Comparison of ENCODE assay signal across 8 mouse cellular contexts in the genomic region with DNA sequence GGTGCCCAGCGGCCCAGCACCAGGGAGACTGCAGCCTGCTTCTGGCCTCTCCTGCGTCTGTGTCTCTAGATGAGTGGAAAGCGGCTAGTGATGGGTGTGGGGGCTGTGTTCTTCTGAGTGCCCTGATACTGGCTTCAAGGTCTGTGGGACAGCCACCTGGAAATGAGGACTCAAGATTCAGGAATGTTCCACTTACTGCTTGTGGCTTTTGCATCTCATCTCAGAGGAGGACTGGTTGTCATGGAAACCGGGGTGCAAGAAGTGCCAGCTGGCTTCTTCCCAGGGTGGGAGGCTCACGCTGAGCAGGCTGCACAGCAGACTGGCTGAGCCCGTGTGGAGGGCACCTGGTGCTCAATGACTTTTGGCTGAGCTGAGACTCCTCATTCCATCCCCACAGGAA.
DNase-seq lines count a peak whose midpoint lies in the region; ATAC-seq and TF ChIP-seq lines count a peak whose summit lies in the region.

No protein-coding gene starts in this region.

- no peak overlapping the region for H3K9ac ChIP-seq in kidney, embryonic 14.5 days (ENCODE audit: low read depth, low read length)
- peak overlapping the region; percentile 38; the same call in 1 of the 2 replicates for H3K9ac ChIP-seq in forebrain, embryonic 16.5 days (replicated peaks; ENCODE audit: low read depth, low read length)
- H3K9ac ChIP-seq in neural tube, embryonic 12.5 days, result no peak overlapping the region

- peak; percentile 76 to 82 for DNase-seq in kidney, postnatal 4 days
- DNase-seq in cerebellum, adult 11-12 months, result peak; percentile 98
- peak; percentile 88 to 92 for DNase-seq in left cerebral cortex, adult 2 months (ENCODE audit: extremely low spot score in 1 of 2, low spot score in 2 of 2)
- no peak for DNase-seq in adipocyte (ENCODE audit: low spot score)

- no peak for TF ChIP-seq CTCF in left cerebral cortex, adult 2 months (IDR thresholded peaks at IDR 0.05)

- ATAC-seq in kidney, embryonic 14.5 days (ENCODE audit: low FRiP score, low TSS enrichment), result no peak
- peak; percentile 69 for ATAC-seq in forebrain, embryonic 16.5 days
- peak; percentile 47 for ATAC-seq in neural tube, embryonic 12.5 days (ENCODE audit: low FRiP score, low read depth)
- no peak for ATAC-seq in erythroid progenitor cell, adult 5-6 weeks (replicated peaks; ENCODE audit: low FRiP score, poor library complexity, severe bottlenecking)

- H3K4me1 ChIP-seq in kidney, embryonic 14.5 days (ENCODE audit: control insufficient read depth, insufficient read depth, low read length), result peaks cover 14% of the 10 kb centered on the region
- H3K4me1 ChIP-seq in forebrain, embryonic 16.5 days (replicated peaks; ENCODE audit: control insufficient read depth, insufficient read depth, low read length), result peaks cover 37% of the 10 kb centered on the region
- peaks cover 38% of the 10 kb centered on the region for H3K4me1 ChIP-seq in neural tube, embryonic 12.5 days

- H3K36me3 ChIP-seq in kidney, embryonic 14.5 days (ENCODE audit: control insufficient read depth, insufficient read depth, low read length), result no peaks in the 10 kb centered on the region
- H3K36me3 ChIP-seq in forebrain, embryonic 16.5 days (ENCODE audit: control insufficient read depth, insufficient read depth), result no peaks in the 10 kb centered on the region
- no peaks in the 10 kb centered on the region for H3K36me3 ChIP-seq in neural tube, embryonic 12.5 days

- no peak overlapping the region for H3K4me3 ChIP-seq in kidney, embryonic 14.5 days (ENCODE audit: low read length)
- no peak overlapping the region for H3K4me3 ChIP-seq in forebrain, embryonic 16.5 days (replicated peaks; ENCODE audit: low read length)
- H3K4me3 ChIP-seq in left cerebral cortex, adult 2 months, result no peak overlapping the region
- H3K4me3 ChIP-seq in neural tube, embryonic 12.5 days, result no peak overlapping the region

- no peaks in the 10 kb centered on the region for H3K9me3 ChIP-seq in kidney, embryonic 14.5 days (ENCODE audit: control insufficient read depth, low read length)
- H3K9me3 ChIP-seq in forebrain, embryonic 16.5 days (ENCODE audit: control insufficient read depth, low read length), result no peaks in the 10 kb centered on the region
- no peaks in the 10 kb centered on the region for H3K9me3 ChIP-seq in neural tube, embryonic 12.5 days

- WGBS in kidney, embryonic 14.5 days, result 26% methylated on average over 6 of the region's 6 CpGs
- 9% methylated on average over 6 of the region's 6 CpGs for WGBS in forebrain, embryonic 16.5 days
- 26% methylated on average over 6 of the region's 6 CpGs for WGBS in neural tube, embryonic 12.5 days

- intact Hi-C loops in left cerebral cortex, adult 2 months (cut with DNase I), result no loop called here

- H3K4me2 ChIP-seq in kidney, embryonic 14.5 days (replicated peaks; ENCODE audit: low read depth, low read length), result no peak overlapping the region
- H3K4me2 ChIP-seq in forebrain, embryonic 16.5 days (ENCODE audit: low read length), result peak overlapping the region; percentile 36
- peak overlapping the region; percentile 25; the same call in 1 of the 2 replicates for H3K4me2 ChIP-seq in neural tube, embryonic 12.5 days (replicated peaks)

- peaks cover 31% of the 10 kb centered on the region for H3K27me3 ChIP-seq in kidney, embryonic 14.5 days (ENCODE audit: control insufficient read depth, insufficient read depth, low read length)
- peaks cover 8% of the 10 kb centered on the region; the same call in 1 of the 2 replicates for H3K27me3 ChIP-seq in forebrain, embryonic 16.5 days (replicated peaks; ENCODE audit: control insufficient read depth, insufficient read depth, low read length)
- peaks cover 33% of the 10 kb centered on the region for H3K27me3 ChIP-seq in neural tube, embryonic 12.5 days (replicated peaks)

- no peak overlapping the region for H3K27ac ChIP-seq in kidney, embryonic 14.5 days (ENCODE audit: low read depth, low read length)
- H3K27ac ChIP-seq in forebrain, embryonic 16.5 days (ENCODE audit: low read length), result peak overlapping the region; percentile 93
- H3K27ac ChIP-seq in left cerebral cortex, adult 2 months, result peak overlapping the region; percentile 92
- no peak overlapping the region for H3K27ac ChIP-seq in neural tube, embryonic 12.5 days

Comparison
In these comparisons a context has a peak if more than half of its experiments do, and no peak if none do; other contexts are left out.
1. ATAC-seq: peak in forebrain, embryonic 16.5 days (single experiment) and neural tube, embryonic 12.5 days (single experiment); none in kidney, embryonic 14.5 days (single experiment) and erythroid progenitor cell, adult 5-6 weeks (single experiment).
2. H3K27ac ChIP-seq: peak in forebrain, embryonic 16.5 days (single experiment) and left cerebral cortex, adult 2 months (single experiment); none in kidney, embryonic 14.5 days (single experiment) and neural tube, embryonic 12.5 days (single experiment).